In the genomic region with DNA sequence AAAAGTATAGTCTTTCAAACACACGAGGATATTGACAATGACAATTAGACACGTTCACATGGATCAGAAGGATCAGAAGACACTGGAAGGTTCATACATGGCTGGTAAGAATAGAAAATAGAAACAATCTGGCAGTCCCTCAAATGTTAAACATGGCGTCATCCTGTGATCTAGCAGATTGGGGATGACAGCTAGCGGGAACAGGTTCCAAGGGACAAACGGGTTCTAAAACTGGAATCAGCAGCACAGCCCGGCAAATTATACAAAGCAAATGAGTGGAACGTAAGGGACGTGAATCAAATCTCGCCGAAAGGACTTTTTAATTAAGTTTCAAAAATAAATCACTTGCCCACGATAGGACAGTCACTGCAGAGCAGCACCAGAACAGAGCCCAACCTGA, we compare ENCODE assay signal across 10 mouse cellular contexts.
DNase-seq lines count a peak whose midpoint lies in the region; ATAC-seq lines count a peak whose summit lies in the region.
"Had no signal": no experiment of that assay in that cellular context is flagged by ENCODE, and none has a peak within 500 bp of the region (broad histone marks: within the 10 kb centered on the region; RNA-seq: fewer than 3 reads in every experiment).

No protein-coding gene starts in this region.

- ATAC-seq in frontal cortex, adult (ENCODE audit: low TSS enrichment), result peak; percentile 53
- no peak for ATAC-seq in megakaryocyte progenitor cell, adult 5-6 weeks (replicated peaks; ENCODE audit: poor library complexity)
- ATAC-seq: liver, postnatal 0 days had no signal

- no peak for DNase-seq in frontal cortex, postnatal 14 days (ENCODE audit: low spot score in 2 of 2)
- DNase-seq in right cerebral cortex, adult 18-20 months, result peak; percentile 29
- DNase-seq in right cerebral cortex, postnatal 36 days (ENCODE audit: low spot score in 2 of 2), result no peak
- peak; percentile 65 for DNase-seq in cerebellum, adult 9-10 months
- DNase-seq in kidney, postnatal 14 days, result no peak
- DNase-seq: liver, postnatal 0 days; lung, postnatal 36 days; thymus, postnatal 4 days had no signal

Comparison
In these comparisons a context has a peak if more than half of its experiments do, and no peak if none do; other contexts are left out.
1. DNase-seq: peak in right cerebral cortex, adult 18-20 months (single experiment) and cerebellum, adult 9-10 months (single experiment); none in frontal cortex, postnatal 14 days (0 of 2), right cerebral cortex, postnatal 36 days (0 of 2) and kidney, postnatal 14 days (single experiment).